Mouse (Mus musculus) adrenal gland (tissue): ENCODE measurements at regions not wholly inside any gene's neighbourhood (a gene's known extent, or its start where the extent isn't known, plus 50 kb on each side); places are given as distances from the start of the nearest gene placed in this dataset.
"Not testable (repeated sequence)": the region's sequence is repeated elsewhere in the genome, so short reads cannot be mapped to it uniquely, and the experiment has no call there.

Experiments used
- intact Hi-C: fragments of 180-260 bp; cut with DNase I; formaldehyde crosslinking; loops from one replicate; pipeline ENCODE4 v1.15.1; 2025

- intact Hi-C loops, result no loop called here
These were observed 254.3 kb upstream of the Pik3r1 start for GRCm38 (mm10) chr13:102022273-102022672.

GRCm38 (mm10) chr13:102022757-102023156 lies 254.7 kb upstream of the Pik3r1 start:
- intact Hi-C loops, result no loop called here

GRCm38 (mm10) chr13:102023624-102024023 lies 255.6 kb upstream of the Pik3r1 start:
- intact Hi-C loops, result no loop called here

- intact Hi-C loops, result no loop called here
These were observed 257.1 kb upstream of the Pik3r1 start for GRCm38 (mm10) chr13:102025138-102025537.

GRCm38 (mm10) chr13:102025547-102025946 lies 257.5 kb upstream of the Pik3r1 start:
- intact Hi-C loops, result not testable (repeated sequence)

- intact Hi-C loops, result no loop called here
These were observed 263.4 kb upstream of the Pik3r1 start for GRCm38 (mm10) chr13:102031416-102031815.

GRCm38 (mm10) chr13:102034484-102034883 lies 266.5 kb upstream of the Pik3r1 start:
- intact Hi-C loops, result no loop called here

GRCm38 (mm10) chr13:102036001-102036400 lies 268.0 kb upstream of the Pik3r1 start:
- intact Hi-C loops, result no loop called here

GRCm38 (mm10) chr13:102036819-102037624 lies 269.0 kb upstream of the Pik3r1 start:
- intact Hi-C loops, result no loop called here

- intact Hi-C loops, result loop anchor here (10.0 kb wide), 1 partner anchor 175 kb away; no protein-coding TSS in a partner anchor
These were observed 292.2 kb upstream of the Pik3r1 start for GRCm38 (mm10) chr13:102060213-102060612.

GRCm38 (mm10) chr13:102064590-102065273 lies 296.7 kb upstream of the Pik3r1 start:
- intact Hi-C loops, result loop anchor here (10.0 kb wide), 1 partner anchor 180 kb away; no protein-coding TSS in a partner anchor

- intact Hi-C loops, result loop anchor here (10.0 kb wide), 1 partner anchor 180 kb away; no protein-coding TSS in a partner anchor
These were observed 297.2 kb upstream of the Pik3r1 start for GRCm38 (mm10) chr13:102065274-102065640.

GRCm38 (mm10) chr13:102065796-102066195 lies 297.8 kb upstream of the Pik3r1 start:
- intact Hi-C loops, result loop anchor here (10.0 kb wide), 1 partner anchor 181 kb away; no protein-coding TSS in a partner anchor

- intact Hi-C loops, result loop anchor here (10.0 kb wide), 1 partner anchor 226 kb away; no protein-coding TSS in a partner anchor
These were observed 302.7 kb upstream of the Pik3r1 start for GRCm38 (mm10) chr13:102070740-102071139.

GRCm38 (mm10) chr13:102072366-102072765 lies 304.3 kb upstream of the Pik3r1 start:
- intact Hi-C loops, result loop anchor here (10.0 kb wide), 1 partner anchor 228 kb away; no protein-coding TSS in a partner anchor

- intact Hi-C loops, result no loop called here
These were observed 319.7 kb upstream of the Pik3r1 start for GRCm38 (mm10) chr13:102087766-102088165.

- intact Hi-C loops, result no loop called here
These were observed 321.5 kb upstream of the Pik3r1 start for GRCm38 (mm10) chr13:102089551-102089950.

GRCm38 (mm10) chr13:102094193-102094592 lies 326.2 kb upstream of the Pik3r1 start:
- intact Hi-C loops, result no loop called here

GRCm38 (mm10) chr13:102103161-102103560 lies 335.1 kb upstream of the Pik3r1 start:
- intact Hi-C loops, result no loop called here

- intact Hi-C loops, result no loop called here
These were observed 338.2 kb upstream of the Pik3r1 start for GRCm38 (mm10) chr13:102106188-102106587.

GRCm38 (mm10) chr13:102108204-102108603 lies 340.2 kb upstream of the Pik3r1 start:
- intact Hi-C loops, result no loop called here

GRCm38 (mm10) chr13:102108916-102109315 lies 340.9 kb upstream of the Pik3r1 start:
- intact Hi-C loops, result no loop called here
